Mouse (Mus musculus) hindbrain, embryonic 14.5 days (tissue): ENCODE results near the gene Mtf1. TPM values are rescaled to one million over a fixed set of nuclear protein-coding genes. Genes with fewer than 3 reads are reported as not detected.

Experiments used
- ATAC-seq: fragments of 200-750 bp; cut with Nextera tagmentation; 2 replicates; pipeline ENCODE4 v1.8.0; 2017; ENCODE audit warnings: moderate number of reproducible peaks, mild to moderate bottlenecking, moderate TSS enrichment, moderate library complexity; ENCODE audit not compliant: low FRiP score
- DNase-seq: peaks from one replicate; pipeline ENCODE4 v3.0.0-alpha.2; 2015; ENCODE audit warnings: low spot score
- H3K27ac ChIP-seq: fragments of 300-500 bp; sonication (generic); 2 replicates; pipeline ENCODE4 v1.5.1; 2014; ENCODE audit warnings: mild to moderate bottlenecking, moderate library complexity
- H3K27me3 ChIP-seq: fragments of 300-500 bp; sonication (generic); 2 replicates; pipeline ENCODE4 v1.6.1; 2014; ENCODE audit warnings: mild to moderate bottlenecking, low read length, mixed read lengths; ENCODE audit not compliant: control insufficient read depth, insufficient read depth
- H3K36me3 ChIP-seq: fragments of 300-500 bp; sonication (generic); replicated peaks from 2 replicates; pipeline ENCODE4 v1.6.1; 2014; ENCODE audit not compliant: control insufficient read depth, insufficient read depth
- H3K4me1 ChIP-seq: fragments of 300-500 bp; sonication (generic); replicated peaks from 2 replicates; pipeline ENCODE4 v1.6.1; 2014; ENCODE audit warnings: antibody characterized with exemption, low read length, mixed read lengths; ENCODE audit not compliant: control insufficient read depth, insufficient read depth
- H3K4me2 ChIP-seq: fragments of 300-500 bp; sonication (generic); replicated peaks from 2 replicates; pipeline ENCODE4 v1.6.1; 2014; ENCODE audit warnings: mild to moderate bottlenecking, moderate library complexity
- H3K4me3 ChIP-seq: fragments of 300-500 bp; sonication (generic); replicated peaks from 2 replicates; pipeline ENCODE4 v1.5.1; 2014; ENCODE audit warnings: mild to moderate bottlenecking, low read length
- H3K9ac ChIP-seq: fragments of 300-500 bp; sonication (generic); 2 replicates; pipeline ENCODE4 v1.6.1; 2014
- H3K9me3 ChIP-seq: fragments of 300-500 bp; sonication (generic); 2 replicates; pipeline ENCODE4 v1.6.1; 2016; ENCODE audit warnings: low read length; ENCODE audit not compliant: control insufficient read depth
- WGBS: fragments of 180-500 bp; shearing (Covaris S2); extraction: QIAGEN DNeasy Blood & Tissue Kit; methylation state at CpG from one replicate; pipeline ENCODE4 v1.1.7; 2014; 5-methylcytosine and 5-hydroxymethylcytosine counted together
- polyA plus RNA-seq: library from polyadenylated mRNA; unstranded; fragments of >200 nt; fragmentation: Nextera tagmentation; extraction: Ambion mirVana; gene quantifications from 2 replicates; pipeline ENCODE4 v1.2.1, GENCODE M21; 2014

Mtf1 gene
- polyA plus RNA-seq, 1 experiment from 2014 or later, result 10.6 TPM

DNA sequence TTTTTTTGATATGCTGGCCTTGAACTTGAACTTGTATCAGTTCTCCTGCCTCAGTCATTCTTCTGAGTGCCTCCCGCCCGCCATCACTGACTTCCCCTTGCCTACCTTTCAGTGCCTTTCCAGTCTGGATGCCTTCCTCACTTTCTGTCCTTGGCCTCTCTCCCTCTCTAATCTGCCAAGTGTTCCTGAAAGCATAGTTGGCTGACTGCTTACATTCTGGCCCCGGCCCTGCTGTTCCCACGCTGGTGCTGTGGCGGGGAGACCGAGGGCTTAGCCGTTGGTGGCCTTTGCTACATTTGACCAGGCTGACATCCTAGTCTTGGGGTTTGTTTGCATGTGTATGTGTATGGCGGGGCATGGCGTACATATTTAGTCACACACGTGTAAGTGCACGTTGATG is 14.0 kb downstream of the Mtf1 start:
- Histone ChIP-seq H3K36me3 (peaks cover 34% of the 10 kb centered on the region), H3K27ac (no peak overlapping the region), H3K9me3 (no peaks in the 10 kb centered on the region), H3K4me1 (peaks cover 5% of the 10 kb centered on the region), H3K4me2 (no peak overlapping the region), H3K4me3 (no peak overlapping the region), H3K27me3 (no peaks in the 10 kb centered on the region), H3K9ac (no peak overlapping the region)
- 91% methylated on average over 11 of the region's 11 CpGs for WGBS
- DNase-seq (no peak), ATAC-seq (no peak)

DNA sequence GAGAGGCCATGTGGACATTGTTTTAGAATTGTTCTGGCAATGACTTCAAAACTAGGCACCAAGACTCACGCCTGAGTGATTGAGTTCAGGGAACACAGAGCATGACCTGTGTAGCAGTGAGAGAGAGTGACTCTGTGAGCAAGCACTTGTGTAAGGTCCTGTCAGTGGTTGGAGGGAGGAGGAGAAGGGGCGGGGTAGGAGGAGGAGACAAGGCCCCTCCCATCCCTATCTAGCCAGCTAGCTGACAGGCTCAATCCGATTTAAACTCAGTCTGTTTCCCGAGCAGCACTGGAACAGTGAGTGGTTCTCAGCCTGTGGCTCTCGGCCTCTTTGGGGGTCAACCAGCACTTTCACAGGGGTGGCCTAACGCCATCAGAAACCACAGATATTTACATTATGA is 15.9 kb downstream of the Mtf1 start:
- 28% methylated on average over 6 of the region's 6 CpGs for WGBS
- no peaks in the 10 kb centered on the region for H3K27me3 ChIP-seq
- no peak for ATAC-seq
- no peak overlapping the region for H3K27ac ChIP-seq
- no peaks in the 10 kb centered on the region for H3K4me1 ChIP-seq
- peaks cover 41% of the 10 kb centered on the region for H3K36me3 ChIP-seq
- no peak overlapping the region for H3K9ac ChIP-seq
- no peaks in the 10 kb centered on the region for H3K9me3 ChIP-seq
- no peak overlapping the region for H3K4me2 ChIP-seq
- DNase-seq, result no peak
- H3K4me3 ChIP-seq, result no peak overlapping the region

DNA sequence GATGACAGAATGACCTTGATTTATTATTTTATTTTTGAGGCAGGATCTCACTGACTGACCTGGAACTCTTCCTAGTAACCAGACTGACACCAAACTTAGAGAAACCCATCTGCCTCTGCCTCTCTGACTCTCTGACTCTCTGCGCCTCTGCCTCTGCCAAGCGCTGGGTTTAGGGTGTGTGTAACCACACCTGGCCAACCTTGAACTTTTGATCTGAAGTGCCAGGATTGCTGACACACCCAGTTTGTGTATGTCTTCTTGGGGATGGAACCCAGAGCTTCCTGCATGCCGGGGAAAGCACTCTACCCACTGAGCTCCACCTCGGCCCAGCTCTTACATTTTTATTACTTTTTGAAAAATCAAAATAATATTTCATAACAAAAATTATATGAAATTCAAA is 16.9 kb downstream of the Mtf1 start:
- ATAC-seq, result no peak
- 94% methylated on average over 4 of the region's 4 CpGs for WGBS

DNA sequence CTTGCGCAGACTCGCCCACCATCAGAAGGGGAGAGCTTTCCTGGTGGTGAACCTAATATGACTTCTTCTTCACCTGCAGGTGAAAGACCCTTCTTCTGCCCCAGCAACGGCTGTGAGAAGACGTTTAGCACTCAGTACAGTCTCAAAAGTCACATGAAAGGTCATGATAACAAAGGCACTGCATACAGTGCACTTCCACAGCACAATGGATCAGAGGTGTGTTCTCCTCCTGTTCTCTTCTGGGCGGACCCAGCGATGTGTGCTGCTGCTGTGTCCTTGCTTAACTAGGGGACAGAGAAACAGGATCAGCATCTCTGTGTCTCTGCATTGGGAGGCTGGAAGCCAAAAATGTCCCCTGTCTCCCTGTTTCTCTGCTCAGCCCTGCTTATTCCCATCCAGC is 23.1 kb downstream of the Mtf1 start:
- Histone ChIP-seq H3K4me1 (no peaks in the 10 kb centered on the region), H3K4me3 (no peak overlapping the region), H3K36me3 (peaks cover 80% of the 10 kb centered on the region), H3K4me2 (no peak overlapping the region), H3K27ac (no peak overlapping the region), H3K9ac (no peak overlapping the region), H3K27me3 (no peaks in the 10 kb centered on the region), H3K9me3 (no peaks in the 10 kb centered on the region)
- ATAC-seq (no peak), DNase-seq (no peak)
- WGBS, result 93% methylated on average over 6 of the region's 6 CpGs

More for the DNA sequence above, 16.9 kb downstream of the Mtf1 start:
- Histone ChIP-seq H3K27me3 (no peaks in the 10 kb centered on the region), H3K4me1 (no peaks in the 10 kb centered on the region), H3K4me3 (no peak overlapping the region), H3K27ac (no peak overlapping the region), H3K36me3 (peaks cover 47% of the 10 kb centered on the region), H3K4me2 (no peak overlapping the region), H3K9ac (no peak overlapping the region), H3K9me3 (no peaks in the 10 kb centered on the region)
- no peak for DNase-seq

DNA sequence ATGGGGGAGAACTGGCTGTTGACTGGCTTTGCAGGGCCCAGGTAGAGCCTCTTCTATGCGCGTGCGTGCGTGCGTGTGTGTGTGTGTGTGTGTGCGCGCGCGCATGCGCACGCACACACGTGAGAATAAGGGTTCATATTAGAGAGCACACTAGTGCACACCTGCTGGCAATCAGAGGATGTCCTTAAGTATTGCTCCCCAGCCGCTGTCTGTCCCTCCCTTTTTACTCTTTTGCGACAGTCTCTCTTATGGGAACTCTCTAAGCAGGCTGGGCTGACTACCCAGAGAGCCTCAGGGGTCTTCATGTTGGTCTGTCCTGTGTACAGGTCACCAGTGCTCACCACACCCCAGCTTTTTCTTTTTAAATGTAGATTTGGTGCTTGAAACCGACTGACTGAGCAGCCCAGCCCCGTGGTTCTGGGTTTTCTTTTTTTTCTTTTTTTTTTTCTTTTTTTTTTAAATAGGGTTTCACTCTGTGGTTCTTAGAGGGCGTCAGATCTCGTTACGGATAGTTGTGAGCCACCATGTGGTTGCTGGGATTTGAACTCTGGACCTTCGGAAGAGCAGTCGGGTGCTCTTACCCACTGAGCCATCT is 23.6 kb downstream of the Mtf1 start:
- ATAC-seq, result no peak
- Histone ChIP-seq H3K9ac (no peak overlapping the region), H3K27me3 (no peaks in the 10 kb centered on the region), H3K27ac (no peak overlapping the region), H3K36me3 (peaks cover 77% of the 10 kb centered on the region), H3K9me3 (no peaks in the 10 kb centered on the region), H3K4me2 (no peak overlapping the region), H3K4me3 (no peak overlapping the region), H3K4me1 (no peaks in the 10 kb centered on the region)
- no peak for DNase-seq
- 94% methylated on average over 21 of the region's 21 CpGs for WGBS

DNA sequence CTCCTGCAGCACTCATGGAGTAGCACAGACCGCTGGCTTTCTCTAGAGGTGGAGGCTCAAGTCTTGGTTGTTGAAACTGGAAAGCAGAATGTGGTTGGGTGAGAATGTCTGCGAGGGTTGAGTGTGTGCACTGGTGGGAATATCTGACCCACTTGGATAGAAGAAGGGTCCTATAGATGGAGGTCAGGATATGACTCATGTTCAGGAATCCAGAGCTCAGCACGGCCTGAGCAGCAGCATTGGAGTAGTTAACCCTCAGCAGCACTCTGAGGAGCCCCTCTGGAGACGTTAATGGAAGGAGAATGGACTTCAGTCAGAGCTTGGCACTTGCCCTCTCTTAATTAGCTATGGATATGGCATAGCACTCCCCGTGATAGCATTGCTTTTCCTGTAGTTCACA is 27.8 kb downstream of the Mtf1 start:
- Histone ChIP-seq H3K9me3 (no peaks in the 10 kb centered on the region), H3K4me2 (no peak overlapping the region), H3K4me1 (no peaks in the 10 kb centered on the region), H3K27ac (no peak overlapping the region), H3K9ac (no peak overlapping the region), H3K36me3 (peaks cover 70% of the 10 kb centered on the region), H3K27me3 (no peaks in the 10 kb centered on the region), H3K4me3 (no peak overlapping the region)
- 86% methylated on average over 5 of the region's 5 CpGs for WGBS
- no peak for ATAC-seq
- no peak for DNase-seq

DNA sequence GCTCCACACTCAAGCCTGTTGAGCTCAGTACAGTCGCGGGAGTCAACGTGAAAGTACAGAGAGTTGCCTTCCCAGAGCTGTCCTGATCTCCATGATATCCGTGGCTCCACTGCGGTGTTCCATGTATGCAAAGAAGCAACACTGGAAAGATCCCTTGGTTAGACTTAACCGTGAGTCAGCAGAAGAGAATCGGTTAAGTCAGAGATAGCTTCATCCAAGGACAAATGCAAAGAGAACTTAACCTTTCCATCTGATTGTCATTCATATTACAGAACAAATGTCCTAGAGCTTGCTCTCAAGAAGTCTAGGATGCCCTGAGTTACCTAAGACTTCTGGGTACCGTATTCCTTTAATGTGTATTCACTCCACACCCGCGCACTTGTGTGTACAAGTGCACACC is 30.9 kb downstream of the Mtf1 start:
- no peak for ATAC-seq
- no peak overlapping the region for H3K9ac ChIP-seq
- H3K4me1 ChIP-seq, result no peaks in the 10 kb centered on the region
- H3K9me3 ChIP-seq, result no peaks in the 10 kb centered on the region
- no peak overlapping the region for H3K4me3 ChIP-seq
- H3K36me3 ChIP-seq, result peaks cover 65% of the 10 kb centered on the region
- 97% methylated on average over 10 of the region's 10 CpGs for WGBS
- H3K27me3 ChIP-seq, result no peaks in the 10 kb centered on the region
- no peak overlapping the region for H3K27ac ChIP-seq
- H3K4me2 ChIP-seq, result no peak overlapping the region
- DNase-seq, result no peak

DNA sequence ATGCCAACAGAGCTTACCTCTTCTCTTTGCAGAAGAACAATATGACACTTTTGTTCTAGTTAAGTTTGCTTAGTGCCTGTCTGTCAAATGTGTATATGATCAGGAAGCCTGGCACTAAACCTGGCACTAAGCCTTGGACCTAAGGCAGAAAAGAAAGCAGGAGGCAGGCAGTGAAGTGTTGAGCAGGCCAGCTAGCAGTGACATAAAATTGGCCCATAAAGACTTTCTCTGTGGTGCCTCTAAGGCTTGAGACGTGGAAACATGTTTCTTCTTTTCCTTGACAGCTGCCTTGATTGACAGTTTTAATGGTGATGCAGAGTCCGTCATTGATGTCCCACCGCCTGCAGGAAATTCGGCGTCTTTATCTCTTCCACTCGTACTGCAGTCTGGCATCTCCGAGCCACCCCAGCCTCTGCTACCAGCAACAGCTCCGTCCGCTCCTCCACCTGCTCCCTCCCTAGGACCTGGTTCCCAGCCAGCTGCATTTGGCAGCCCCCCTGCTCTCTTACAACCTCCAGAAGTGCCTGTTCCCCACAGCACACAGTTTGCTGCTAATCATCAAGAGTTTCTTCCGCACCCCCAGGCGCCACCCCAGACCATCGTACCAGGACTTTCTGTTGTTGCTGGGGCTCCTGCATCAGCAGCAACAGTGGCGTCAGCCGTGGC is 36.3 kb downstream of the Mtf1 start:
- peaks cover 79% of the 10 kb centered on the region for H3K36me3 ChIP-seq
- WGBS, result 89% methylated on average over 14 of the region's 14 CpGs
- no peak overlapping the region for H3K4me3 ChIP-seq
- no peak overlapping the region for H3K9ac ChIP-seq
- DNase-seq, result no peak
- no peaks in the 10 kb centered on the region for H3K9me3 ChIP-seq
- no peaks in the 10 kb centered on the region for H3K27me3 ChIP-seq
- H3K4me1 ChIP-seq, result no peaks in the 10 kb centered on the region
- H3K27ac ChIP-seq, result no peak overlapping the region
- no peak for ATAC-seq
- no peak overlapping the region for H3K4me2 ChIP-seq

DNA sequence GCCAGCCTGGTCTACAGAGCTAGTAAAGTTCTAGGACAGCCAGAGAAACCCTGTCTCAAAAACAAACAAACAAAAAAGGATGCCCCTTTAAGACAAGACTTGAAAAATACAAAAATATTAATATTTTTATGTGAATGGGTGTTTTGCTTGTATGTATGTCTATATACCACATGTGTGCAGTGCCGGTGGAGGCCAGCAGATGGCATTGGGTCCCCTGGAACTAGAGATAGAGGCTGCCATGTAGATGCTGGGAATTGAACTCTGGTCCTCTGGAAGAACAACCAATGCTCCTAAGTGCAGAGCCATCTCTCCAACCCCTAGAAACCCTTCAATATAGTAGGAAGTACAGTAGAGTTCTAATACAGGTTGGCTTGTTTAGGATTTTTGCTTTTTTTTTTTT is 39.1 kb downstream of the Mtf1 start:
- no peaks in the 10 kb centered on the region for H3K9me3 ChIP-seq
- no peak overlapping the region for H3K4me3 ChIP-seq
- H3K4me2 ChIP-seq, result no peak overlapping the region
- H3K27me3 ChIP-seq, result no peaks in the 10 kb centered on the region
- WGBS, result 98% methylated on average over 1 of the region's 1 CpGs
- peaks cover 68% of the 10 kb centered on the region for H3K36me3 ChIP-seq
- H3K4me1 ChIP-seq, result no peaks in the 10 kb centered on the region
- H3K27ac ChIP-seq, result no peak overlapping the region
- no peak overlapping the region for H3K9ac ChIP-seq
- ATAC-seq (no peak), DNase-seq (no peak)

DNA sequence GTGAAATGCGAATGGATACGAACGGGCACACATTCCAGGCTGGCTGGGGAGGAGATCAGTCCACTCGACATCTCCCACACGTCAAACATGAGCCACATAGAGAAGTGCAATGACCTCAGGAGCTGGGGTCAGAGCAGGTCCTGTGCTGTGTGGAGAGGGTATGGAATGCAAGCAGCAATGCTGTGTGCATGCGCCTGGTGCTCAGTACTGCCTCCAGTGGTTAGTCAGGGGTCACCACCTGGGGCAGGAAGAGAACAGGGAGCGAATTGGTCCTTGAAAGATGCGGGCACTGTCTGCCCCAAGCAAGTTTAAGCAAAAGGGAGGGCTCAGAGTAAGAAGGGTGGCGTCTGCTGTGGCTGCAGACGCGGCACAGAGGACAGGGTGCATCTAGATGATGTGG is 41.6 kb downstream of the Mtf1 start:
- 49% methylated on average over 11 of the region's 11 CpGs for whole genome bisulfite sequencing
- Histone ChIP-seq H3K4me2 (no peak overlapping the region), H3K36me3 (peaks cover 49% of the 10 kb centered on the region), H3K9me3 (no peaks in the 10 kb centered on the region), H3K27me3 (no peaks in the 10 kb centered on the region), H3K9ac (no peak overlapping the region), H3K27ac (no peak overlapping the region), H3K4me1 (no peaks in the 10 kb centered on the region), H3K4me3 (no peak overlapping the region)
- ATAC-seq (0 out of 2 replicates have a peak, but pooled peaks have one; percentile 29), DNase-seq (no peak)
